Mouse (Mus musculus) forebrain, embryonic 14.5 days (tissue): ENCODE results near the gene Ngdn. TPM values are rescaled to one million over a fixed set of nuclear protein-coding genes. Genes with fewer than 3 reads are reported as not detected.

Experiments
- ATAC-seq: fragments of 200-750 bp; cut with Nextera tagmentation; 2 replicates; pipeline ENCODE4 v1.8.0; 2017; ENCODE audit warnings: mild to moderate bottlenecking, moderate library complexity
- DNase-seq: peaks from one replicate; pipeline ENCODE4 v3.0.0-alpha.2; 2015; ENCODE audit warnings: low spot score
- H3K27ac ChIP-seq: fragments of 300-500 bp; sonication (generic); 2 replicates; pipeline ENCODE4 v1.5.1; 2014; ENCODE audit warnings: low read depth, mild to moderate bottlenecking, control low read depth, low read length, moderate library complexity
- H3K27me3 ChIP-seq: fragments of 300-500 bp; sonication (generic); replicated peaks from 2 replicates; pipeline ENCODE4 v1.6.1; 2014; ENCODE audit warnings: low read length, control low read depth, mixed read lengths; ENCODE audit not compliant: control insufficient read depth, insufficient read depth
- H3K36me3 ChIP-seq: fragments of 300-500 bp; sonication (generic); 2 replicates; pipeline ENCODE4 v1.6.1; 2014; ENCODE audit warnings: low read length, control low read depth; ENCODE audit not compliant: control insufficient read depth, insufficient read depth
- H3K4me1 ChIP-seq: fragments of 300-500 bp; sonication (generic); 2 replicates; pipeline ENCODE4 v1.6.1; 2014; ENCODE audit warnings: antibody characterized with exemption, low read length, control low read depth; ENCODE audit not compliant: control insufficient read depth, insufficient read depth
- H3K4me2 ChIP-seq: fragments of 300-500 bp; sonication (generic); 2 replicates; pipeline ENCODE4 v1.6.1; 2014; ENCODE audit warnings: mild to moderate bottlenecking, control low read depth, low read length
- H3K4me3 ChIP-seq: fragments of 300-500 bp; sonication (generic); 2 replicates; pipeline ENCODE4 v1.5.1; 2014; ENCODE audit warnings: low read depth, low read length, control low read depth
- H3K9ac ChIP-seq: fragments of 300-500 bp; sonication (generic); 2 replicates; pipeline ENCODE4 v1.6.1; 2014; ENCODE audit warnings: mild to moderate bottlenecking, low read length, control low read depth, moderate library complexity
- H3K9me3 ChIP-seq: fragments of 300-500 bp; sonication (generic); replicated peaks from 2 replicates; pipeline ENCODE4 v1.6.1; 2016; ENCODE audit warnings: low read length, control low read depth, mixed read lengths; ENCODE audit not compliant: control insufficient read depth
- WGBS: fragments of 180-500 bp; shearing (Covaris S2); extraction: QIAGEN DNeasy Blood & Tissue Kit; methylation state at CpG from one replicate; pipeline ENCODE4 v1.1.7; 2014; 5-methylcytosine and 5-hydroxymethylcytosine counted together
- polyA plus RNA-seq: library from polyadenylated mRNA; unstranded; fragments of >200 nt; fragmentation: Nextera tagmentation; extraction: Ambion mirVana; gene quantifications from 2 replicates; pipeline ENCODE4 v1.2.1, GENCODE M21; 2014

Gene Ngdn
- polyA plus RNA-seq, 1 experiment from 2014 or later, result 64.1 TPM

- Histone ChIP-seq H3K9ac (peak overlapping the region; percentile 83), H3K27ac (peak overlapping the region; percentile 39; the same call in 1 of the 2 replicates), H3K27me3 (no peaks in the 10 kb centered on the region), H3K9me3 (no peaks in the 10 kb centered on the region), H3K4me1 (peaks cover 4% of the 10 kb centered on the region), H3K4me2 (peak overlapping the region; percentile 70), H3K36me3 (peaks cover 31% of the 10 kb centered on the region), H3K4me3 (peak overlapping the region; percentile 77)
- ATAC-seq (no peak), DNase-seq (no peak)
- 0% methylated on average over 17 of the region's 17 CpGs for WGBS
These were observed 485 bp downstream of the Ngdn start for GRCm38 (mm10) chr14:55015767-55016111.

- H3K9ac ChIP-seq, result no peak overlapping the region
These were observed 1.6 kb downstream of the Ngdn start for GRCm38 (mm10) chr14:55016876-55017275.

DNA sequence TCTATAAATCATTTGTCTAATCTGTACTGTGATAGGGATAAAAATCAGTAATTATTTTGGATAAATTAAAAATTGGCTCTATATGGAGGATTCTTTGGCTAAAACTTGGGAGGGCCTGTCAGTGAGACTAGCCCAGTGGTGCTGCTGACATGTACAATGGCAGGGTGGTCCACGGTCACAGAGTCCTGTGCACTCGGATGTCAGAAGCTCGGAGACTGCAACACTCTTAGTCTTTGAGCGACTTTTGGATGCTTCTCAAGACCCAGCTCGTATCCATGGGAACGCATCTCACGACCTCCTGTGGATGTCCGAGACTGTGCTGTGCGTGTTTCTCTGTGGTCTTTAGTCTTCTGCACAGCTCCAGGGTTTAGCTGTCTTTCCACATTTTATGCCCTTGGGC is 5.1 kb downstream of the Ngdn start:
- ATAC-seq (no peak), DNase-seq (no peak)
- 0 out of 2 replicates have a peak overlapping the region, but pooled peaks have one; percentile 13 for H3K9ac ChIP-seq
- H3K4me3 ChIP-seq, result no peak overlapping the region
- no peak overlapping the region for H3K4me2 ChIP-seq
- no peaks in the 10 kb centered on the region for H3K9me3 ChIP-seq
- peaks cover 69% of the 10 kb centered on the region for H3K36me3 ChIP-seq
- H3K27me3 ChIP-seq, result no peaks in the 10 kb centered on the region
- WGBS, result 64% methylated on average over 9 of the region's 9 CpGs
- H3K27ac ChIP-seq, result no peak overlapping the region
- peaks cover 4% of the 10 kb centered on the region for H3K4me1 ChIP-seq

More at GRCm38 (mm10) chr14:55016876-55017275, 1.6 kb downstream of the Ngdn start:
- Histone ChIP-seq H3K27me3 (no peaks in the 10 kb centered on the region), H3K4me1 (peaks cover 4% of the 10 kb centered on the region), H3K27ac (no peak overlapping the region), H3K4me2 (no peak overlapping the region), H3K4me3 (no peak overlapping the region), H3K9me3 (no peaks in the 10 kb centered on the region), H3K36me3 (peaks cover 43% of the 10 kb centered on the region)
- 91% methylated on average over 16 of the region's 16 CpGs for WGBS
- ATAC-seq (no peak), DNase-seq (no peak)

GRCm38 (mm10) chr14:55023011-55023410 is 7.8 kb downstream of the Ngdn start:
- H3K9me3 ChIP-seq, result no peaks in the 10 kb centered on the region
- WGBS, result 93% methylated on average over 15 of the region's 15 CpGs
- H3K4me3 ChIP-seq, result no peak overlapping the region
- ATAC-seq, result no peak
- H3K27ac ChIP-seq, result no peak overlapping the region
- DNase-seq, result no peak
- H3K4me2 ChIP-seq, result no peak overlapping the region
- H3K36me3 ChIP-seq, result peaks cover 56% of the 10 kb centered on the region
- H3K9ac ChIP-seq, result no peak overlapping the region
- peaks cover 9% of the 10 kb centered on the region for H3K4me1 ChIP-seq
- H3K27me3 ChIP-seq, result no peaks in the 10 kb centered on the region

DNA sequence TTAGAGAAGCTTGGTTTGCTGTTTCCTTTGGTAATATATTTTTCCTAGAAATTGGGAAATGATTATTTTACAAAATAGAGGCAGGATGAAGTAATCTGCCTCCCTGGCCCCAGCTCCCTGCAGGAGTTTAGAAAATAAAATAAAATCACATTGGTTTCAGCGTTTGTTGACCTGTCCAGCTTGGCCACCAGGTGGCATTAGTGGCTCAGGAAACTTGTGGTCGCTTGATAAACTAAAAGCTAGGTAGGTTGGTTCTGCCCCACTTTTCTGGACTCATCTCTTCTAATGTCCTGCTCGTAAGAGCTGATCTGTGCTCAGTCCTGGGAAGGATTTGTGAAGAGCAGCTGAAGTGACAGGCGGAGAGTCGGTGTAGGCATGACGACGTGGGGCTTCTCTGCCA is 9.0 kb downstream of the Ngdn start:
- H3K9me3 ChIP-seq, result no peaks in the 10 kb centered on the region
- no peak overlapping the region for H3K9ac ChIP-seq
- 61% methylated on average over 7 of the region's 7 CpGs for WGBS
- H3K4me1 ChIP-seq, result peaks cover 21% of the 10 kb centered on the region
- DNase-seq (peak; percentile 85), ATAC-seq (peak; percentile 9; the same call in 1 of the 2 replicates)
- H3K27me3 ChIP-seq, result no peaks in the 10 kb centered on the region
- no peak overlapping the region for H3K4me2 ChIP-seq
- peaks cover 48% of the 10 kb centered on the region for H3K36me3 ChIP-seq
- no peak overlapping the region for H3K27ac ChIP-seq
- no peak overlapping the region for H3K4me3 ChIP-seq

- Histone ChIP-seq H3K4me2 (no peak overlapping the region), H3K4me1 (peaks cover 29% of the 10 kb centered on the region), H3K9ac (no peak overlapping the region), H3K9me3 (no peaks in the 10 kb centered on the region), H3K27me3 (no peaks in the 10 kb centered on the region), H3K36me3 (peaks cover 40% of the 10 kb centered on the region), H3K4me3 (no peak overlapping the region), H3K27ac (no peak overlapping the region)
- ATAC-seq (no peak), DNase-seq (no peak)
- WGBS, result 86% methylated on average over 5 of the region's 5 CpGs
These were observed 10.3 kb downstream of the Ngdn start for GRCm38 (mm10) chr14:55025527-55025926.

- H3K27ac ChIP-seq, result peak overlapping the region; percentile 87
- WGBS, result 13% methylated on average over 5 of the region's 5 CpGs
- no peaks in the 10 kb centered on the region for H3K27me3 ChIP-seq
- no peaks in the 10 kb centered on the region for H3K9me3 ChIP-seq
- peak; percentile 21; the same call in 1 of the 2 replicates for ATAC-seq
- H3K4me2 ChIP-seq, result no peak overlapping the region
- peaks cover 35% of the 10 kb centered on the region for H3K4me1 ChIP-seq
- peaks cover 23% of the 10 kb centered on the region for H3K36me3 ChIP-seq
- no peak overlapping the region for H3K4me3 ChIP-seq
- DNase-seq, result no peak
- H3K9ac ChIP-seq, result peak overlapping the region; percentile 18; the same call in 1 of the 2 replicates
These were observed 12.0 kb downstream of the Ngdn start for GRCm38 (mm10) chr14:55027251-55027650.

- WGBS, result 1% methylated on average over 6 of the region's 6 CpGs
- ATAC-seq (peak; percentile 40), DNase-seq (peak; percentile 76)
- Histone ChIP-seq H3K27ac (peak overlapping the region; percentile 87), H3K4me1 (peaks cover 36% of the 10 kb centered on the region), H3K9ac (peak overlapping the region; percentile 18; the same call in 1 of the 2 replicates), H3K4me3 (no peak overlapping the region), H3K4me2 (no peak overlapping the region), H3K9me3 (no peaks in the 10 kb centered on the region), H3K36me3 (peaks cover 19% of the 10 kb centered on the region), H3K27me3 (no peaks in the 10 kb centered on the region)
These were observed 12.4 kb downstream of the Ngdn start for GRCm38 (mm10) chr14:55027653-55028052.

GRCm38 (mm10) chr14:55028333-55028835 is 13.1 kb downstream of the Ngdn start:
- Histone ChIP-seq H3K36me3 (peaks cover 12% of the 10 kb centered on the region), H3K9me3 (no peaks in the 10 kb centered on the region), H3K27me3 (no peaks in the 10 kb centered on the region), H3K4me1 (peaks cover 44% of the 10 kb centered on the region), H3K9ac (peak overlapping the region; percentile 5), H3K4me2 (peak overlapping the region; percentile 24), H3K4me3 (no peak overlapping the region), H3K27ac (peak overlapping the region; percentile 87)
- WGBS, result 11% methylated on average over 5 of the region's 5 CpGs
- ATAC-seq, result peak; percentile 65
- DNase-seq, result peak; percentile 89
